Comparison of ENCODE assay signal across 10 mouse cellular contexts in genomic region chr11:45274446-45275119, GRCm38 (mm10).
DNase-seq lines count a peak whose midpoint lies in the region; ATAC-seq and TF ChIP-seq lines count a peak whose summit lies in the region.
"Had no signal": no experiment of that assay in that cellular context is flagged by ENCODE, and none has a peak within 500 bp of the region (broad histone marks: within the 10 kb centered on the region; RNA-seq: fewer than 3 reads in every experiment).

No protein-coding gene starts in this region.

- H3K4me3 ChIP-seq in kidney, adult 2 months (ENCODE audit: insufficient read depth, low read depth, low read length) = no peak overlapping the region
- H3K4me3 ChIP-seq in cerebellum, adult 2 months (replicated peaks; ENCODE audit: insufficient read depth, low read depth, low read length) = no peak overlapping the region
- H3K4me3 ChIP-seq in neural tube, embryonic 13.5 days = no peak overlapping the region
- H3K4me3 ChIP-seq: embryonic facial prominence, embryonic 13.5 days had no signal

- WGBS in kidney, adult 2 months = 76% methylated on average over 10 of the region's 10 CpGs
- 45% methylated on average over 10 of the region's 10 CpGs for WGBS in cerebellum, adult 2 months
- WGBS in neural tube, embryonic 13.5 days = 86% methylated on average over 10 of the region's 10 CpGs

- H3K4me1 ChIP-seq in kidney, adult 2 months (ENCODE audit: control insufficient read depth, insufficient read depth, low read length) = no peaks in the 10 kb centered on the region
- peaks cover 3% of the 10 kb centered on the region for H3K4me1 ChIP-seq in cerebellum, adult 2 months (ENCODE audit: control insufficient read depth, insufficient read depth, low read length)
- peaks cover 9% of the 10 kb centered on the region; the same call in 1 of the 2 replicates for H3K4me1 ChIP-seq in neural tube, embryonic 13.5 days (replicated peaks)

- intact Hi-C loops in left cerebral cortex, postnatal 36 days (cut with DNase I) = no loop called here

- TF ChIP-seq POLR2A in kidney, adult 2 months (IDR thresholded peaks at IDR 0.05; ENCODE audit: low read depth, low read length) = no peak
- TF ChIP-seq POLR2A in cerebellum, adult 2 months (IDR thresholded peaks at IDR 0.05; ENCODE audit: borderline replicate concordance, insufficient read depth, low read length) = no peak

- no peaks in the 10 kb centered on the region; the same call in none of the 2 replicates for H3K27me3 ChIP-seq in kidney, adult 2 months (replicated peaks; ENCODE audit: control insufficient read depth, insufficient read depth, low read length)
- no peaks in the 10 kb centered on the region; the same call in 1 of the 2 replicates for H3K27me3 ChIP-seq in cerebellum, adult 2 months (ENCODE audit: control insufficient read depth, insufficient read depth, low read length)
- H3K27me3 ChIP-seq in neural tube, embryonic 13.5 days = no peaks in the 10 kb centered on the region
- H3K27me3 ChIP-seq: embryonic facial prominence, embryonic 13.5 days had no signal

- DNase-seq in kidney, postnatal 4 days = peak; percentile 8 to 12
- DNase-seq in kidney, adult 2 months = no peak
- peak; percentile 32 to 56 for DNase-seq in cerebellum, adult 2 months
- peak; percentile 23 for DNase-seq in gastrocnemius, postnatal 10 days
- DNase-seq in right cerebral cortex, adult 18-20 months = no peak
- DNase-seq in left cerebral cortex, postnatal 36 days (ENCODE audit: low spot score in 2 of 2) = no peak
- no peak for DNase-seq in right cerebral cortex, postnatal 4 days
- DNase-seq: kidney, adult 9 months had no signal

- no peak overlapping the region for H3K27ac ChIP-seq in kidney, adult 2 months (ENCODE audit: insufficient read depth, low read depth, low read length)
- H3K27ac ChIP-seq in cerebellum, adult 2 months (ENCODE audit: insufficient read depth, low read length) = no peak overlapping the region
- peak overlapping the region; percentile 64; the same call in 1 of the 2 replicates for H3K27ac ChIP-seq in neural tube, embryonic 13.5 days (replicated peaks)
- H3K27ac ChIP-seq: embryonic facial prominence, embryonic 13.5 days had no signal

- no peak overlapping the region for H3K9ac ChIP-seq in neural tube, embryonic 13.5 days
- H3K9ac ChIP-seq: embryonic facial prominence, embryonic 13.5 days had no signal

- no peak overlapping the region for H3K4me2 ChIP-seq in neural tube, embryonic 13.5 days
- H3K4me2 ChIP-seq: embryonic facial prominence, embryonic 13.5 days had no signal

- no peaks in the 10 kb centered on the region for H3K9me3 ChIP-seq in neural tube, embryonic 13.5 days
- H3K9me3 ChIP-seq: embryonic facial prominence, embryonic 13.5 days had no signal

- TF ChIP-seq CTCF in kidney, adult 2 months (conservative IDR thresholded peaks at IDR 0.05; ENCODE audit: insufficient read depth, insufficient read length, low read depth, low read length) = no peak
- no peak for TF ChIP-seq CTCF in cerebellum, adult 2 months (IDR thresholded peaks at IDR 0.05; ENCODE audit: borderline replicate concordance, insufficient read depth, low read depth, low read length)

- H3K36me3 ChIP-seq in kidney, adult 2 months (ENCODE audit: control insufficient read depth, insufficient read depth, low read length) = no peaks in the 10 kb centered on the region
- no peaks in the 10 kb centered on the region for H3K36me3 ChIP-seq in neural tube, embryonic 13.5 days
- H3K36me3 ChIP-seq: embryonic facial prominence, embryonic 13.5 days had no signal

- peak; percentile 59; the same call in 1 of the 2 replicates for ATAC-seq in neural tube, embryonic 13.5 days (ENCODE audit: low read depth)

Comparison
In these comparisons a context has a peak if more than half of its experiments do, and no peak if none do; other contexts are left out.
1. DNase-seq: peak in kidney, postnatal 4 days (2 of 2), cerebellum, adult 2 months (2 of 2) and gastrocnemius, postnatal 10 days (single experiment); none in kidney, adult 2 months (single experiment), right cerebral cortex, adult 18-20 months (single experiment), left cerebral cortex, postnatal 36 days (0 of 2) and right cerebral cortex, postnatal 4 days (single experiment).